Mouse (Mus musculus): ENCODE measurements around the gene Havcr2. TPM values are rescaled to one million over a fixed set of nuclear protein-coding genes. Genes with fewer than 3 reads are reported as not detected.

The Havcr2 gene
- polyA plus RNA-seq, 1 experiment, result 0.55 TPM

DNA sequence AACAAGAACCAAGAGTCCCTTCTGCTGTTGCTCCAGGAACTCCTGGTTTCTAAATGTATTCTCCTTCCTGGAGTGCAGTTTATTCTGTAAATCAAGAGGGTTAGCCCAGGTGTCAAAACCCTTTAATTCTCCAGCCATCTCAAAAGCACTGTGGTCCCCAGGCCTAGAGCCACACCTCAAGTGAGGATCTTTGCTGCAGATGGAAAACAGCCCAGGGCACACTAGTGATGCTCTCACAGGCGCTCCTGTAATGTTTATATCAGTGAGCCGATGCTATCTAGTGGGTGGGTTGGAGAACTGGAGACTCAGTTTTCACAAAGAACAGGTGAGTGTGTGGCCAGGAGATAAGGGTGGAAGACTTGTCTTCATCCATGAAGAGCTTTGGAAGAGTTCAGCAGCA, 69.2 kb downstream of the Havcr2 start, which contains the start of gene Gm12169:
Gm12169 (plus strand) TSS at position 301 of the 400 bp plus-strand sequence.
- Histone ChIP-seq H3K4me3 (no peak within 1 kb of the TSS), H3ac (ENCODE audit: control insufficient read depth, insufficient read length) (no peak within 1 kb of the TSS), H3K4me2 (ENCODE audit: low read depth) (no peak within 1 kb of the TSS), H3K27me3 (ENCODE audit: control insufficient read depth, insufficient read depth, insufficient read length) (no peaks in the 10 kb centered on the region), H3K79me2 (ENCODE audit: control insufficient read depth, insufficient read depth) (no peaks in the 10 kb centered on the region), H3K36me3 (ENCODE audit: control insufficient read depth, insufficient read depth) (no peaks in the 10 kb centered on the region)
- no peak for TF ChIP-seq REST (IDR thresholded peaks at IDR 0.05; ENCODE audit: insufficient read depth, insufficient read length)

DNA sequence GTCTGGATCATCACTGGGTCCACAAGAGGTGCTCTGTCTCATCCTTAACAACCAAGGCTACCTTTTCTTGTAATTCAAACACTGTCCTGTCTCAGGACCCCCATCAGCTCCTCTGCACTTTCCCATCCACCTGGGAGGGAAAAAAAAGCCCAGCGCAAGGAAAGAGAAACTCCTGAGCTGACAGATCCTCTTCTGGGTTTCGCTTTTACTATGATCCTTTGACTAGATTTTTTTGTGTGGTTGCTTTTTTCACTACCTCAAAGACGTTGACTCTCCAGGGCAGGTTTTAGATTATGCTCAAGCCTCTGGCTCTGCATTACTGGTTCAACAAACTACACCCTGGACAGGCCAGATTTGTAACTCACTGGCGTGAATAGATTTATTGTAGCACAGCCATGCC, 75.4 kb downstream of the Havcr2 start:
- no peaks in the 10 kb centered on the region for H3K36me3 ChIP-seq (ENCODE audit: control insufficient read depth, insufficient read depth)
- H3K4me3 ChIP-seq, result no peak overlapping the region
- no peaks in the 10 kb centered on the region for H3K79me2 ChIP-seq (ENCODE audit: control insufficient read depth, insufficient read depth)
- peak overlapping the region; percentile 24 for H3K4me2 ChIP-seq (ENCODE audit: low read depth)
- no peaks in the 10 kb centered on the region for H3K27me3 ChIP-seq (ENCODE audit: control insufficient read depth, insufficient read depth, insufficient read length)
- TF ChIP-seq MYOD1 (IDR thresholded peaks at IDR 0.05; ENCODE audit: control insufficient read depth in 1 of 3, insufficient read length in 2 of 3, low read depth in 2 of 3), result no peak
- no peak for TF ChIP-seq POLR2A (IDR thresholded peaks at IDR 0.05; ENCODE audit: insufficient read length, low read depth)
- TF ChIP-seq SRF (IDR thresholded peaks at IDR 0.05; ENCODE audit: control insufficient read depth, insufficient read length, low read depth), result no peak
- no peak for TF ChIP-seq CEBPB (IDR thresholded peaks at IDR 0.05; ENCODE audit: insufficient read depth, poor library complexity, severe bottlenecking)
- TF ChIP-seq E2F4 (IDR thresholded peaks at IDR 0.05; ENCODE audit: insufficient read depth), result no peak
- TF ChIP-seq MAX (IDR thresholded peaks at IDR 0.05; ENCODE audit: low read depth), result no peak
- no peak for TF ChIP-seq REST (IDR thresholded peaks at IDR 0.05; ENCODE audit: insufficient read depth, insufficient read length)
- TF ChIP-seq USF1 (IDR thresholded peaks at IDR 0.05; ENCODE audit: low read depth), result no peak
- TF ChIP-seq TCF12 (IDR thresholded peaks at IDR 0.05; ENCODE audit: insufficient read depth, poor library complexity, severe bottlenecking), result no peak
- no peak for TF ChIP-seq POLR2AphosphoS2 (IDR thresholded peaks at IDR 0.05; ENCODE audit: insufficient read length, low read depth)
- TF ChIP-seq TCF3 (IDR thresholded peaks at IDR 0.05; ENCODE audit: insufficient read length, low read depth), result no peak
- TF ChIP-seq MYOG (IDR thresholded peaks at IDR 0.05; ENCODE audit: control insufficient read depth in 1 of 3, insufficient read depth in 1 of 3, insufficient read length in 2 of 3, low read depth in 2 of 3), result no peak
- H3ac ChIP-seq (ENCODE audit: control insufficient read depth, insufficient read length), result no peak overlapping the region

Other genes with a start within 250 kb of the Havcr2 start
- gene Fndc9, start 219.4 kb upstream of the Havcr2 start, polyA plus RNA-seq (2012; fragmentation: generic; extraction: Trizol), result 0.74 TPM
- gene Cyfip2, start 142.1 kb upstream of the Havcr2 start, polyA plus RNA-seq (2012; fragmentation: generic; extraction: Trizol), result 16.9 TPM
- gene Itk, start 65.4 kb upstream of the Havcr2 start, polyA plus RNA-seq (2012; fragmentation: generic; extraction: Trizol), result 0.01 TPM
- 2.3 TPM for gene Fam71b, start 58.4 kb upstream of the Havcr2 start, polyA plus RNA-seq (2012; fragmentation: generic; extraction: Trizol)
- gene Med7, start 18.0 kb upstream of the Havcr2 start, polyA plus RNA-seq (2012; fragmentation: generic; extraction: Trizol), result 33.1 TPM
- not detected for gene Gm12169, start 69.3 kb downstream of the Havcr2 start, polyA plus RNA-seq (2012; fragmentation: generic; extraction: Trizol)
- gene BC053393, start 116.6 kb downstream of the Havcr2 start, polyA plus RNA-seq (2012; fragmentation: generic; extraction: Trizol), result not detected
- not detected for gene Dppa1, start 174.3 kb downstream of the Havcr2 start, polyA plus RNA-seq (2012; fragmentation: generic; extraction: Trizol)